Mouse (Mus musculus) kidney, postnatal 0 days (tissue): ENCODE data around the gene Slc39a11. TPM values are rescaled to one million over a fixed set of nuclear protein-coding genes. Genes with fewer than 3 reads are reported as not detected.

Experiments used
- ATAC-seq: fragments of 200-750 bp; cut with Nextera tagmentation; replicated peaks from 2 replicates; pipeline ENCODE4 v1.8.0; 2017; ENCODE audit warnings: low read depth, moderate number of reproducible peaks, moderate TSS enrichment, moderate library complexity; ENCODE audit not compliant: low FRiP score
- DNase-seq: peaks from one replicate; pipeline ENCODE4 v3.0.0-alpha.2; 2016; ENCODE audit warnings: low spot score
- H3K27ac ChIP-seq: fragments of 300-500 bp; sonication (generic); 2 replicates; pipeline ENCODE4 v1.5.1; 2014; ENCODE audit warnings: mild to moderate bottlenecking
- H3K27me3 ChIP-seq: fragments of 300-500 bp; sonication (generic); 2 replicates; pipeline ENCODE4 v1.6.1; 2014; ENCODE audit warnings: low read length, mixed read lengths; ENCODE audit not compliant: insufficient read depth
- H3K36me3 ChIP-seq: fragments of 300-500 bp; sonication (generic); 2 replicates; pipeline ENCODE4 v1.6.1; 2014; ENCODE audit warnings: low read length, mixed read lengths; ENCODE audit not compliant: insufficient read depth
- H3K4me1 ChIP-seq: fragments of 300-500 bp; sonication (generic); replicated peaks from 2 replicates; pipeline ENCODE4 v1.6.1; 2014; ENCODE audit warnings: antibody characterized with exemption, low read length, mixed read lengths; ENCODE audit not compliant: insufficient read depth
- H3K4me2 ChIP-seq: fragments of 300-500 bp; sonication (generic); 2 replicates; pipeline ENCODE4 v1.6.1; 2014; ENCODE audit warnings: mild to moderate bottlenecking, low read length, moderate library complexity, mixed read lengths
- H3K4me3 ChIP-seq: fragments of 300-500 bp; sonication (generic); replicated peaks from 2 replicates; pipeline ENCODE4 v1.5.1; 2014; ENCODE audit warnings: low read depth, low read length
- H3K9ac ChIP-seq: fragments of 300-500 bp; sonication (generic); 2 replicates; pipeline ENCODE4 v1.6.1; 2014; ENCODE audit warnings: low read depth, low read length
- H3K9me3 ChIP-seq: fragments of 300-500 bp; sonication (generic); replicated peaks from 2 replicates; pipeline ENCODE4 v1.6.1; 2016; ENCODE audit warnings: low read length, inconsistent platforms, mixed read lengths
- CTCF ChIP-seq: IDR thresholded peaks from 2 replicates; pipeline ENCODE4 v1.5.1; 2016; ENCODE audit warnings: antibody characterized with exemption, low read depth, mild to moderate bottlenecking, moderate library complexity
- WGBS: fragments of 180-500 bp; shearing (Covaris S2); extraction: QIAGEN DNeasy Blood & Tissue Kit; methylation state at CpG from one replicate; pipeline ENCODE4 v1.1.7; 2014; 5-methylcytosine and 5-hydroxymethylcytosine counted together
- polyA plus RNA-seq: library from polyadenylated mRNA; unstranded; fragments of >200 nt; fragmentation: Nextera tagmentation; extraction: Ambion mirVana; gene quantifications from 2 replicates; pipeline ENCODE4 v1.2.1, GENCODE M21; 2015

Slc39a11 gene
- polyA plus RNA-seq, 1 experiment from 2014 or later: 23.3 TPM

GRCm38 (mm10) chr11:113552539-113552938, 97.3 kb downstream of the Slc39a11 start:
- Histone ChIP-seq H3K9ac (no peak overlapping the region), H3K27ac (no peak overlapping the region), H3K4me1 (no peaks in the 10 kb centered on the region; the same call in 1 of the 2 replicates), H3K9me3 (no peaks in the 10 kb centered on the region), H3K4me3 (no peak overlapping the region), H3K36me3 (no peaks in the 10 kb centered on the region), H3K4me2 (no peak overlapping the region), H3K27me3 (no peaks in the 10 kb centered on the region)
- ATAC-seq: no peak
- DNase-seq: no peak
- 75% methylated on average over 10 of the region's 10 CpGs for WGBS
- no peak for TF ChIP-seq CTCF

- Histone ChIP-seq H3K36me3 (no peaks in the 10 kb centered on the region), H3K4me1 (0 out of 2 replicates have a peak, but pooled peaks cover 5% of the 10 kb centered on the region), H3K4me2 (0 out of 2 replicates have a peak overlapping the region, but pooled peaks have one; percentile 10), H3K9ac (no peak overlapping the region), H3K9me3 (no peaks in the 10 kb centered on the region), H3K27ac (no peak overlapping the region), H3K27me3 (no peaks in the 10 kb centered on the region), H3K4me3 (no peak overlapping the region)
- 40% methylated on average over 11 of the region's 11 CpGs for WGBS
- DNase-seq (peak; percentile 82), ATAC-seq (peak; percentile 68; the same call in 1 of the 2 replicates)
- TF ChIP-seq CTCF: no peak
Observed at GRCm38 (mm10) chr11:113546217-113546877, 103.5 kb downstream of the Slc39a11 start.

GRCm38 (mm10) chr11:113544017-113544640, 105.8 kb downstream of the Slc39a11 start:
- Histone ChIP-seq H3K4me2 (no peak overlapping the region), H3K9ac (no peak overlapping the region), H3K36me3 (no peaks in the 10 kb centered on the region), H3K27me3 (no peaks in the 10 kb centered on the region), H3K9me3 (no peaks in the 10 kb centered on the region), H3K27ac (no peak overlapping the region), H3K4me1 (0 out of 2 replicates have a peak, but pooled peaks cover 5% of the 10 kb centered on the region), H3K4me3 (no peak overlapping the region)
- TF ChIP-seq CTCF: no peak
- DNase-seq: no peak
- 67% methylated on average over 11 of the region's 11 CpGs for WGBS
- ATAC-seq: no peak

- Histone ChIP-seq H3K27ac (no peak overlapping the region), H3K9ac (no peak overlapping the region), H3K4me1 (0 out of 2 replicates have a peak, but pooled peaks cover 5% of the 10 kb centered on the region), H3K4me3 (no peak overlapping the region), H3K4me2 (no peak overlapping the region), H3K27me3 (no peaks in the 10 kb centered on the region), H3K9me3 (no peaks in the 10 kb centered on the region), H3K36me3 (no peaks in the 10 kb centered on the region)
- 83% methylated on average over 8 of the region's 8 CpGs for WGBS
- ATAC-seq: no peak
- DNase-seq: no peak
- no peak for TF ChIP-seq CTCF
Observed at GRCm38 (mm10) chr11:113541073-113541472, 108.8 kb downstream of the Slc39a11 start.

- ATAC-seq: no peak
Observed at GRCm38 (mm10) chr11:113539502-113540209, 110.2 kb downstream of the Slc39a11 start.

GRCm38 (mm10) chr11:113539079-113539478, 110.8 kb downstream of the Slc39a11 start:
- ATAC-seq (no peak), DNase-seq (no peak)
- no peak overlapping the region for H3K4me2 ChIP-seq
- TF ChIP-seq CTCF: no peak
- H3K9ac ChIP-seq: no peak overlapping the region
- no peaks in the 10 kb centered on the region for H3K4me1 ChIP-seq
- no peaks in the 10 kb centered on the region for H3K9me3 ChIP-seq
- no peaks in the 10 kb centered on the region for H3K36me3 ChIP-seq
- no peak overlapping the region for H3K27ac ChIP-seq
- WGBS: 69% methylated on average over 6 of the region's 6 CpGs
- H3K27me3 ChIP-seq: no peaks in the 10 kb centered on the region
- no peak overlapping the region for H3K4me3 ChIP-seq

More at GRCm38 (mm10) chr11:113539502-113540209, 110.2 kb downstream of the Slc39a11 start:
- H3K27me3 ChIP-seq: no peaks in the 10 kb centered on the region
- H3K4me3 ChIP-seq: no peak overlapping the region
- no peak for TF ChIP-seq CTCF
- 40% methylated on average over 15 of the region's 15 CpGs for WGBS
- no peak overlapping the region for H3K27ac ChIP-seq
- H3K36me3 ChIP-seq: no peaks in the 10 kb centered on the region
- no peak overlapping the region for H3K4me2 ChIP-seq
- no peak overlapping the region for H3K9ac ChIP-seq
- H3K4me1 ChIP-seq: no peaks in the 10 kb centered on the region
- H3K9me3 ChIP-seq: no peaks in the 10 kb centered on the region
- no peak for DNase-seq
